Mouse (Mus musculus) Muller cell, postnatal 12 days (primary cell): ENCODE results near the gene Tnnc2.
A peak's percentile ranks its signal among the peaks of the same experiment; 100 is the strongest.

Experiments used
- DNase-seq: peaks from one replicate; pipeline ENCODE4 v3.0.0-alpha.2; 2015; ENCODE audit errors: inconsistent ontology term

The Tnnc2 gene

GRCm38 (mm10) chr2:164773229-164773988, 6.4 kb downstream of the Tnnc2 start:
- DNase-seq, result no peak

- DNase-seq, result no peak
Observed at GRCm38 (mm10) chr2:164771123-164771522, 8.6 kb downstream of the Tnnc2 start.

DNA sequence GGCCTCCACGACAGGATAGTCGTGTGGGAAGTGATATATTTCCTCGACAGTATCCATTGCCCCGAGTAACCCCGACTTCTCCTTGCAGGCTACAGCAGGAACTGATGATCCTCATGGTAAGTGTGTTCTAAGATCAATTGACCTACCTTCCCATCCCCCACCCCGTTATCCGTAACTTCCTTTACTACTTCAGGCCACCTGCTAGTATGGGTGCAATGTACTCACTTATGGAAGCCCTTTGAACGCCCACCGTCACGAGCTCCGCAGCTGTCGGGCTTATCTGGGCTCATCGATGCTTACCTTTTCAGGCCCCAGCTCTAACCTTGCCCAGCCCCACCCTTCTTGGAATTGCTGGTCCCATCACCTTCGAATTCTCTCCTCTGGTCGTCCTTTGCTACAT, 9.5 kb downstream of the Tnnc2 start:
- DNase-seq, result no peak

DNA sequence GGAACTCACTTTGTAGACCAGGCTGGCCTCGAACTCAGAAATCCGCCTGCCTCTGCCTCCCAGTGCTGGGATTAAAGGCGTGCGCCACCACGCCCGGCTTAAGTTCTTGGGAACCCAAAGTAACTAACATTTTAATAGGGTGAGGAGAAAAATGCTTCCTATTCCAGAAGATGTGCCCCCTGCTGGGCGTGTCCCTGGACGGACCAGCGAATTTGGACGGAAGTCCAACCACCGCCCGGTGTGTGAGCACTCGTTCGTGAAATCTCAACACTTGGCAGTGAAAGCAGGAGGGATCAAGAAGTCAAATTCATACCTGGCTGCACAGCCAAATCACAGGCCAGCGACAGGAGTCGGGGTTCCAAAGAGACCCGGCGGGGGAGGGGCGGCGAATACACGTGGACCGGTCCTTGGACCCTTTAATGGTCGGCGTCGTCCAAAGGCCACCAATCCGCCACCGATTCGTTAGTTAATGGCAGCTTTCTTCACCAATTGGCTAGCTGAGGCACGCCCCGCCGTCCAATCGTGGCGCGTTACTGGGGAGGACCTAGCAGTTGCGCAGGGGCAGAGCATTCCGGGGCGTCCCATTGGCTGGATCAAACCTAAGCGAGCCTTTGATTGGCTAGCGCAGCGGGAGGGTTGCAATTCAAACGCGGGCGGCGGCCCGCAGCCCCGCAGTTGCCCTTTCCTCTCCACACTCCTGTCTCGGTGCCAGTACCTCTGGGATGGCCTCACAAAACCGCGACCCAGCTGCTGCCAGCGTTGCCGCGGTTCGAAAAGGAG, 10.3 kb downstream of the Tnnc2 start, which contains the start of gene Ube2c:
Gene Ube2c, plus strand, starts transcription at position 641 of the 780 bp plus-strand sequence.
- peak; percentile 99 for DNase-seq

DNA sequence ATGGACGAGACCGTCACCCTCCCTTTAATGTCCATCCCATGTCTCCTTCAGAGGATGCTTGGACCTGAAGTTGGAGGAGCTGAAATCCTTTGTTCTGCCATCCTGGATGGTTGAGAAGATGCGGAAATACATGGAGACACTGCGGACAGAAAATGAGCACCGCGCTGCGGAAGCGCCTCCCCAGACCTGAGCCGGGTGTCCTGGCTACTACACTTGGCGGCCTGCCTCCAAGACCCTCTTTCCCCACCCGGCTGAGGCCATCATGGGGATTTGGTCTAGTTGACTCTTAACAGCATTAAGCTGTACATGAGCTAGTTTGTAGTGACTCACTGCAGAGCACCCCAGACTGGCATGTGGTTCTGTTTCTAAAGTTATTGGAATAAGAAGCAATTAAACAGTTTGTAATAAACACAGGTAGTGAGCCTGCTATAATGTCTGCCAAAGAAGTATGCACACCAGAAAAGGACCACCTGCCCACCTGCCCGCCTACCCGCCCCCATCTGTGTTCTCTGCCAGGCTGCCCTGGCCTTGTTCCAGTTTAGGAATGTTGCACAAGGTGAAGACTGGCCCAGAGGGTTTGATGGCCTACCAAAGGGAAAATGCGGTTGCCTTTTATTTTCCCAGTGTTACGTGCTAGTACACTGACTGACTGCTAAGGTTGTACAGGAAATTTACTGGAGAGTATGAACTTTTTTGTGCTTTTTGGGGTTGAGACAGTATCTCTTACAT, 11.8 kb downstream of the Tnnc2 start:
- DNase-seq, result no peak

DNA sequence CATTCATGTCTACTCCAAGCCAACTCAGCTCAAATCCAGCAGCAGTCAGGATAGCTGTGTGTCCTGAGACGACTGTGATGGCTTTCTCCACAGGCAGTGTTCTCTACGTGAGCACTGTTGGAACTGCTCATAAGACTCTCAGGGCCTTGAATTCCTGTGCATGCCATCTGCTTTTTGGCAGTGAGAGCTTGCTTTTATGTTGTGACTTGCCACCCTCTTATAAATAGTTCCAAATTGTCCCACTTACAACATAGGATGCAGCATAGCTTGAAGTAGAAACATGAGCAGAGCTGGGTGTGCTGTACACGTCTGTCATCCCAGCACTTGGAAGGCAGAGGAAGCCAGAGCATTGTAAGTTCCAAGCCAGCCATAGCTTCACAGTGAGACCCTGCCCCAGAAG, 13.9 kb downstream of the Tnnc2 start:
- DNase-seq, result no peak

DNA sequence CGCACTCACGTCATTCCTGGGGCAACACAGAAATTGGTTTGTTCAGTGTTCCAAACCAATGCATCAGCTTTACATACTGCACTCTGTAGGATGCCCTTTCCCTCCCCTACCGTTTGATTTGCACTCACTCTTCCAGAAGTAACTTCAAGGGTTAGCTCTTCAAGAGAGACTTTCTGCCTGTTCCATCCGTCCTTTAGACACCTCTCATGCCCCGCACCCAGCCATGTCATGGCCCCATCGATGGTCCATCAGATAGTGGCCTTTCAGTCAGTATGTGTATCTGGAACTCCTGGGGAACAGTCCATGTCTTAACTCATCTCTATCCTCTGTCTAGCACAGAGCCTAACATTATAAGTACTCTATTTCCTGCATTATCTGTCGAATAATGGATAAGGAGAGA, 17.2 kb downstream of the Tnnc2 start:
- no peak for DNase-seq

DNA sequence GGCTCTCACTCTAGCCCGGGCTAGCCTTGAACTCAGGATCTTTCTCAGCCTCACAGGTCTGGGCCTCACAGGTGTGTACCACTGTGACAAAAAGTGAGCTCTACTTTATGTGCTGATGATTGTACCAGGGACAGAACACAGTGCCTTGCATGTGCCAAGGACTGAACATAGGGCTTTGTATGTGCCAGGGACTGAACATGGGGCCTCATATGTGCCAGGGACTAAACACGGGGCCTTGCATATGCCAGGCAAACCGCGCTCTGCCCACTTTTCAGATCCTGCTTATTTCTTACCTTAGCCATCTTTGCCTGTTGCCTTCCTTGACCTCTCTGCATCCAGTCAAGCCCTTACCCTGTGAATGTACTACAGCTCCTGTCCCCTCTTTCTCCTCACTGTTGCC, 17.8 kb downstream of the Tnnc2 start:
- DNase-seq, result no peak

GRCm38 (mm10) chr2:164761502-164761901, 18.3 kb downstream of the Tnnc2 start:
- no peak for DNase-seq

DNA sequence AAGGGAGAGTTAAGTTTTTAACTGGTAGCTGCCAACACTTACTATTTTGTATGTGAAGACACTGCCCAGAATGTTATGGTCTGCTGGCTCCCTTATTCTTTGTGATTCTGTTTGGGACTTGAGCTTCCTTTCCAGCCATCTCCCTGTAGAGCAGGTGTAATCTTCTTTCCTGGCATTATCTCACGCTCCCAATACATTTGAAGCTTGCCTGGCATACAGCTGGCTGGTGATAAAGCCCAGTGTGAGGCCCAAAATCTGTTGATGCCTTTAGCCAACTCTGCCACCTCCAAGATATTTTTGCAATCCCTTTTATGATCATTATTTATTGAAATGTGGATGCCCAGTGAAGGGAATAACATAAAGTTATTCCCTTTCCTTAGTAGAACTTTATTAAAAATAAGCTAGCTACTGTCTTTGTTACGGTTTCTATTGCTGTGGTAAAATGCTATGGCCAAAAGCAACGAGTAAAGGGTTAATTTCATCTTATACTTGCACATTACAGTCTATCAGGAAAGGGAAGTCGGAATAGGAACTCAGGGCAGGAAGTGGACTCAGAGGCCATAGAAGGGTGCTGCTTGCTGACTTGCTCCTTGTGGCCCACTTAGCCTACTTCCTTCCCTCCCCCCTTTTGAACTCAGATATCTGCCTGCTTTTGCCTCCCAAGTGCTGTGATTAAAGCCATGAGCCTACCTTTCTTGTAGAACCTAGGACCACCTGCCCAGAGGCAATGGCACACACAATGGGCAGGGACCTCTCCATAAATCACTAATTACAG, 19.5 kb downstream of the Tnnc2 start:
- no peak for DNase-seq

DNA sequence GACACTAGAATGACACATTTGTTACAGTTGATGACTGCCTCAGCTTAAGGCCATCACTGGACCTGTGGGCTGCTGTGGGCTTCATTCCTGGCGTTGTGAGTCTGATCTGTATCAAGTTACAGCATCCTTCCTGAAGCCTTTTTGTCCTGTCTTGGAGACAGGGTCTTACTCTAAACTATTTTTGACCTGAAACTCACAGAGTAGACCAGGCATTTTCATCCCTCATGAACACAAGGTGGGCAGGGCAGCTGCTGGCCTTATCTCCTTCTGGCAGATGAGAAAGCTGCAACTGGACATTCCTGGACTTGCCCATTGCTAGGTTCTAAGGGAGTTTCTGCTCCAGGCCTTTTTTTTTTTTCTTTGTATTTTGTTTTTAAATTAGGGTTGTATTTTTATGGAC, 21.1 kb downstream of the Tnnc2 start:
- DNase-seq, result no peak

GRCm38 (mm10) chr2:164757841-164758240, 21.9 kb downstream of the Tnnc2 start:
- no peak for DNase-seq

DNA sequence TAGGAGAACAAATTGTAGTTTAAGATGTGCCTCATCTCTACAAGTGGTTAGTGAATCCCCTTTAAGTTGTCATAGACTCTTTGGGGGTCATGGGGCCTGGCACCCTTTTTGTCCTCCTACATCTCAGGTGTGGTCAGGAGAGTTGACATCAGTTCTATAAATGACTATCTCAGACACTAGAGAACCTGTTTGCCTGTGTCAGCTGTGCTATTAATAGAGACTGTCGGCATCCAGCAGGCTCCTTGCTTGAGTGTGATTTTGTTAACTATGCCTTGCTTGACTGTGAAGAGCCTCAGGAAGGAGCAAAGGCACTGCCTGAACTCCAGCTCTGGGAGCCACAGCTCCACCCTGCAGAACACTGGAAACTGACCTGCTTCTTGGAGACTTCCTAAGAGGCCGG, 25.0 kb downstream of the Tnnc2 start:
- DNase-seq, result no peak

DNA sequence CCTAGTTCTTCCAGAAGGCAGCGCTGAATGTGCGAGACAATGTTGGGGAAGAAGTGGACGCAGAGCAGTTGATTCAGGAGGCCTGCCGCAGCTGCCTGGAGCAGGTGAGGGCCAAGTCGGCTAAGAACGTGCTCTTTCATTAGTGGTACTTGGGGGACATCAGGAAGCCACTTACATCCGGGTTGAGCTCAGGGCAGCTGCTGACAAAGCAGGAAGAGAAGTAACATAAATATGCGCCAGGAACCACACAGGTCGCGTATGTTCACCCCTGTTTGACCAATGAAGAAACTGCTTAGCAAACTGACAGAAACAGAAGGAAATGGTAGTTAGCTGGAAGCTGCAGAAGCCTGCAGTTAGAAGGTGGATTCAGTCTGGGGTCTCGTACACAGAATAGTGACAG, 25.7 kb downstream of the Tnnc2 start:
- no peak for DNase-seq

DNA sequence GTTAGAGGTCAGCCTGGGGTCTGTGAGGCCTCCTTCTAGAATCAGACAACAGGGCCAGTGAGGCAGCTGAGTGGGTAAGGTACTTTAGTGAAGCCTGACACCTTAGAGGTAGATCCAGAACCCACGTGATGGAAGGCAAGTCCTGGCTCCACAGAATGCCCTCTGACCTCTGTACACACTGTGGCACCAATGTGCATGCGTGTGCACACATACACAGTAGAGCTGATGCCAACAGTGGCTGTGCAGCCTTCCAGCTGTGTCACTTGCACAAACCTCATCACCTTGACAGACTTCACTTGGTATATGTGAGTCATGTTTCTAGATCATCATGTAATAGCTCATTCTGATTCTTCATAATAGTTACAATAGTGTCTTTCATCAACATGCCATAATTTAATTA, 27.3 kb downstream of the Tnnc2 start:
- no peak for DNase-seq

DNA sequence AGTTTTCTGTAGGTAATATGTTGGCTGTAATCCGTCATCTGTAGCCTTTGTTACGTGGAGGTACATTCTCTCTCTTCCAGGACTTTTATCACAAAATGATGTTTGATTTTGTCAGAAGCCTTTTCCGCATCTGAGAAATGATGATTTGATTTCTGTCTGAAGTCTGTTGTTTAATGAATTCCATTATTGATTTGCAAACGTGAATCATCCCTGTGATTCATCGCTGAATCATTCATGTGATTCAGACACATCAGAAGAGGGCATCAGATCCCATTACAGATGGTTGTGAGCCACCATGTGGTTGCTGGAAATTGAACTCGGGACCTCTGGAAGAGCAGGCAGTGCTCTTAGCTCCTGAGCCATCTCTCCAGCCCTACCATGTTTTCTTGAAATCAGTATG, 30.8 kb downstream of the Tnnc2 start:
- DNase-seq, result peak; percentile 82

GRCm38 (mm10) chr2:164748191-164748590, 31.6 kb downstream of the Tnnc2 start:
- DNase-seq, result no peak

DNA sequence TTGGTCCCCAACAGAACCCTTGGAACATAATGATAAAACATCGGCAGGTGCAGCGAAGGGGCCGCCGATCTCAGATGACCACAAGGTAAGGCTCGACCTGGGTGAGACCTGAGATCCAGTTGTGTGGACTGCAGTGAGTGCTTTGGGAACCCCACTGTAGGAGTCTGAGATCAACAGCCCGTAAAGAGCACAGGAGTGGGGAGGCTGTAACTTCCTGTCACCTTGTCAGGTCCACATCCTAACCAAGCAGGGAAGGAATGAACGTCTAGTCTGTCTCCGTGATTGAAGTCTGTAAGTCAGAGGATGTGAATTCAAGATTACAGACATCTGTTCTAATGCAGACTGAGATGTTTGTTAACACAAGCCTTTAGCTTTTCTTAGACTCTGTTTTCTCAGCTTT, 33.1 kb downstream of the Tnnc2 start:
- DNase-seq, result no peak

- DNase-seq, result peak; percentile 94
Observed at GRCm38 (mm10) chr2:164745843-164746479, 33.8 kb downstream of the Tnnc2 start, which contains the start of the genes Wfdc3 and Dnttip1. Wfdc3 (minus strand) TSS chr2:164745931. Dnttip1 (plus strand) TSS chr2:164745983.

DNA sequence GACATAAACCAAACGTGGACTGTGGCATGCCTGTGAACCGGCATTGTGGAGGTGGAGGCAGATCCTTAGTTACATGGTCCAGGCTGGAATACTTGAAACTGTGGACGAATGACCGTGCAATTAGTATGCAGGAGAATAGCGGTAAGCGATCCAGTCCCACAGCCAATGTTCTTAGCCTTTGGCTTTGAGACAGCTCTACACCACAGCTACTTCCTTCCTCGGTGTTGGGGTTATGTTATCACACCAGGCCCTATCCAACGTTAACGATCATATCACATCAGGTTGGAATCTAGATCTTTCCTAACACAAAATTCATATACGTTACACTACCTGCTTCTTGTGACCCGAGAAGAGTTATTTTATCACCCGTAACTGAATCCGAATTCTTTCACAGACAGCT, 34.8 kb downstream of the Tnnc2 start:
- DNase-seq, result no peak

DNA sequence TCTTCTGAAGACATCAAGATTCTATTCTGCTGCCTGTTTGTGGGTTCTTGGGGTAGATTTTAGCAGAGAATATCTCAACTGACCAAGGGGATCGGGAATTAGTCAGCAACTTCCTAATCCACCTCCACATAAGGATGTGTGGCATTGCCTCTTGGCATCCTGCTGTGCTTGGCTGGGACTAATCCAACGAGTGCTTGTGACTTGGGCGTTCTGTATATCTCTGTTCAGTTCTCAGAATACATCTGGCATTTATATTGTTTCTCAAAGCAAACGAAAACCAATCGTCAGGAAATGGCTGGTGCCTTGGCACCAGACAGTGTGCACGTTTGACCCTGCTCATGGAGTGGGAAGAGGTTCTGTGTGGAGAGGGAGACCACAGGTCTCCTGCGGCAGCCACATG, 39.9 kb downstream of the Tnnc2 start:
- DNase-seq, result no peak
